Mouse (Mus musculus) lung, postnatal 0 days (tissue): ENCODE results near the gene Klhdc9.

ENCODE experiments used
- CTCF ChIP-seq: IDR thresholded peaks from 2 replicates; pipeline ENCODE4 v1.5.1; 2016; ENCODE audit warnings: antibody characterized with exemption, mild to moderate bottlenecking
- EP300 ChIP-seq: IDR thresholded peaks from 2 replicates; pipeline ENCODE4 v1.6.1; 2016; ENCODE audit warnings: antibody characterized with exemption, mild to moderate bottlenecking, control low read depth

DNA sequence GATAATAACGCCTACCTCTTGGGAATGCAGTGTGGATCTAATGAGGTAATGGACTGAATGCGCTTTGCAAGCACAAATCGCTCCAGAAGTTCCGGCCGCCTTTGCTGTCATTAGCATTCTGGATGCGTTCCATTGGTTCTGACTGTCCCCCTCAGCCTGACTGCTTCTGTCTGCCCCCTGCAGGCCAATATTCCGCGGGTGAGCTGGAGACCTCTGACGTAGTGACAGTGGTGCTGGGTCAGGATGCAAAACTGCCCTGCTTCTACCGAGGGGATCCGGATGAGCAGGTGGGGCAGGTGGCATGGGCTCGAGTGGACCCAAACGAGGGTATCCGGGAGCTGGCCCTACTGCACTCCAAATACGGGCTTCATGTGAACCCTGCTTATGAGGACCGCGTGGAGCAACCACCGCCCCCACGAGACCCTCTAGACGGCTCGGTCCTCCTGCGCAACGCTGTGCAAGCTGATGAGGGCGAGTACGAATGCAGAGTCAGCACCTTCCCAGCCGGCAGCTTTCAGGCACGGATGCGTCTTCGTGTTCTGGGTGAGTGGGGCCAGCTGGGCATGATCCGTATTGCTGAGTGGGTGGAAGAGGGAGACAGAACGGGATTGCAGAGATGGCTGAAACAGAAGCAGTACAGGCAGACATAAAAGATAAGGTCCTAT, 19.5 kb upstream of the Klhdc9 start:
- TF ChIP-seq EP300 (no peak), CTCF (peak; percentile 90)
